In genomic region chrX:8101017-8101416, GRCm38 (mm10) we compare ENCODE assay signal across 8 mouse cellular contexts. TPM values are rescaled to one million over a fixed set of nuclear protein-coding genes. Genes with fewer than 3 reads are reported as not detected.
DNase-seq lines count a peak whose midpoint lies in the region; ATAC-seq lines count a peak whose summit lies in the region.
"Had no signal": no experiment of that assay in that cellular context is flagged by ENCODE, and none has a peak within 500 bp of the region (broad histone marks: within the 10 kb centered on the region; RNA-seq: fewer than 3 reads in every experiment).

No protein-coding gene starts in this region.

- peak; percentile 19 for DNase-seq in thymus, postnatal 14 days
- no peak for DNase-seq in thymus, adult 18-20 months
- peak; percentile 38 to 39 for DNase-seq in layer of hippocampus, adult 8-10 months (ENCODE audit: low spot score in 2 of 2)
- peak; percentile 97 for DNase-seq in midbrain, embryonic 11.5 days (ENCODE audit: low spot score, missing footprints)
- DNase-seq in gastrocnemius, adult 8-10 months (ENCODE audit: low spot score in 2 of 2) = no peak
- no peak for DNase-seq in adrenal gland, adult 2 months

- H3K4me1 ChIP-seq in embryonic facial prominence, embryonic 12.5 days = 0 out of 2 replicates have a peak, but pooled peaks cover 3% of the 10 kb centered on the region
- peaks cover 4% of the 10 kb centered on the region; the same call in 1 of the 2 replicates for H3K4me1 ChIP-seq in midbrain, embryonic 11.5 days (ENCODE audit: control insufficient read depth, insufficient read depth, low read length)

- no peaks in the 10 kb centered on the region for H3K36me3 ChIP-seq in embryonic facial prominence, embryonic 12.5 days
- no peaks in the 10 kb centered on the region for H3K36me3 ChIP-seq in midbrain, embryonic 11.5 days (ENCODE audit: control insufficient read depth, insufficient read depth, low read length)

- H3K27me3 ChIP-seq in embryonic facial prominence, embryonic 12.5 days = no peaks in the 10 kb centered on the region
- H3K27me3 ChIP-seq in midbrain, embryonic 11.5 days (ENCODE audit: control insufficient read depth, insufficient read depth, low read length) = no peaks in the 10 kb centered on the region

- 0 out of 2 replicates have a peak overlapping the region, but pooled peaks have one; percentile 50 for H3K27ac ChIP-seq in embryonic facial prominence, embryonic 12.5 days
- H3K27ac ChIP-seq in midbrain, embryonic 11.5 days (ENCODE audit: low read depth, low read length) = peak overlapping the region; percentile 62; the same call in 1 of the 2 replicates

- H3K9ac ChIP-seq in embryonic facial prominence, embryonic 12.5 days = no peak overlapping the region
- no peak overlapping the region for H3K9ac ChIP-seq in midbrain, embryonic 11.5 days (ENCODE audit: low read length)

- no peaks in the 10 kb centered on the region for H3K9me3 ChIP-seq in embryonic facial prominence, embryonic 12.5 days
- H3K9me3 ChIP-seq in midbrain, embryonic 11.5 days (ENCODE audit: control insufficient read depth, low read length) = no peaks in the 10 kb centered on the region

- no peak overlapping the region for H3K4me3 ChIP-seq in embryonic facial prominence, embryonic 12.5 days
- no peak overlapping the region for H3K4me3 ChIP-seq in midbrain, embryonic 11.5 days (ENCODE audit: low read depth, low read length)
- H3K4me3 ChIP-seq: erythroblast, embryonic 14.5 days had no signal

- no peak for ATAC-seq in embryonic facial prominence, embryonic 12.5 days (ENCODE audit: insufficient number of reproducible peaks, insufficient read depth, low FRiP score, low TSS enrichment)
- peak; percentile 61 for ATAC-seq in midbrain, embryonic 11.5 days (ENCODE audit: low FRiP score)

- 26% methylated on average over 3 of the region's 3 CpGs for WGBS in embryonic facial prominence, embryonic 12.5 days
- 8% methylated on average over 3 of the region's 3 CpGs for WGBS in midbrain, embryonic 11.5 days

- no peak overlapping the region for H3K4me2 ChIP-seq in embryonic facial prominence, embryonic 12.5 days (replicated peaks)
- no peak overlapping the region for H3K4me2 ChIP-seq in midbrain, embryonic 11.5 days

RNA-seq across cellular contexts. Expression of gene Was, which starts 10.7 kb away (rescaled TPM):
- 0.19 and 0.20 TPM in 2 replicates for polyA plus RNA-seq in embryonic facial prominence, embryonic 12.5 days (2016; fragmentation: Nextera tagmentation; extraction: Ambion mirVana)
- total RNA-seq in layer of hippocampus, adult 8-10 months (2022) = 1 to 10 TPM in 3 of 4 experiments, under 1 TPM in 1; 0.83 to 4.5 (median 2.4) TPM
- polyA plus RNA-seq in midbrain, embryonic 11.5 days (2014; fragmentation: Nextera tagmentation; extraction: Ambion mirVana) = 0.26 and 0.34 TPM in 2 replicates
- total RNA-seq in gastrocnemius, adult 8-10 months (2022) = under 1 TPM; 0.15 to 0.54 (median 0.45) TPM
- 1 to 10 TPM; 2.4 to 3.2 TPM for total RNA-seq in adrenal gland, adult 2 months (2021)
- polyA plus RNA-seq in adrenal gland, adult 2 months (2012; rRNA removed) = 2.1 and 2.5 TPM in 2 replicates

RNA-seq across cellular contexts. Expression of gene Suv39h1, which starts 26.5 kb away (rescaled TPM):
- 77.3 and 77.8 TPM in 2 replicates for polyA plus RNA-seq in embryonic facial prominence, embryonic 12.5 days (2016; fragmentation: Nextera tagmentation; extraction: Ambion mirVana)
- total RNA-seq in layer of hippocampus, adult 8-10 months (2022) = 10 to 100 TPM; 18.1 to 28.6 (median 23.6) TPM
- polyA plus RNA-seq in midbrain, embryonic 11.5 days (2014; fragmentation: Nextera tagmentation; extraction: Ambion mirVana) = 80.8 and 82.6 TPM in 2 replicates
- 1 to 10 TPM; 3.5 to 5.0 (median 4.3) TPM for total RNA-seq in gastrocnemius, adult 8-10 months (2022)
- 10 to 100 TPM in 1 of 2 experiments, 1 to 10 TPM in 1; 9.1 to 11.2 TPM for total RNA-seq in adrenal gland, adult 2 months (2021)
- polyA plus RNA-seq in adrenal gland, adult 2 months (2012; rRNA removed) = 4.9 and 5.5 TPM in 2 replicates

RNA-seq across cellular contexts. Expression of gene Wdr13, which starts 31.7 kb away (rescaled TPM):
- 23.1 and 23.6 TPM in 2 replicates for polyA plus RNA-seq in embryonic facial prominence, embryonic 12.5 days (2016; fragmentation: Nextera tagmentation; extraction: Ambion mirVana)
- total RNA-seq in layer of hippocampus, adult 8-10 months (2022) = 100 to 1,000 TPM; 188 to 218 (median 204) TPM
- polyA plus RNA-seq in midbrain, embryonic 11.5 days (2014; fragmentation: Nextera tagmentation; extraction: Ambion mirVana) = 21.9 and 23.4 TPM in 2 replicates
- total RNA-seq in gastrocnemius, adult 8-10 months (2022) = 10 to 100 TPM in 2 of 4 experiments, 1 to 10 TPM in 2; 8.7 to 10.4 (median 9.6) TPM
- total RNA-seq in adrenal gland, adult 2 months (2021) = 10 to 100 TPM; 52.4 to 57.7 TPM
- polyA plus RNA-seq in adrenal gland, adult 2 months (2012; rRNA removed) = 213 and 220 TPM in 2 replicates

RNA-seq across cellular contexts. Expression of gene Rbm3, which starts 44.7 kb away (rescaled TPM):
- polyA plus RNA-seq in embryonic facial prominence, embryonic 12.5 days (2016; fragmentation: Nextera tagmentation; extraction: Ambion mirVana) = 466 and 497 TPM in 2 replicates
- total RNA-seq in layer of hippocampus, adult 8-10 months (2022) = 100 to 1,000 TPM; 111 to 215 (median 130) TPM
- polyA plus RNA-seq in midbrain, embryonic 11.5 days (2014; fragmentation: Nextera tagmentation; extraction: Ambion mirVana) = 439 and 458 TPM in 2 replicates
- total RNA-seq in gastrocnemius, adult 8-10 months (2022) = 100 to 1,000 TPM in 1 of 4 experiments, 10 to 100 TPM in 3; 45.7 to 121 (median 61.8) TPM
- 100 to 1,000 TPM in 1 of 2 experiments, 10 to 100 TPM in 1; 54.5 to 106 TPM for total RNA-seq in adrenal gland, adult 2 months (2021)
- polyA plus RNA-seq in adrenal gland, adult 2 months (2012; rRNA removed) = 28.5 and 30.7 TPM in 2 replicates

Comparison
In these comparisons a context has a peak if more than half of its experiments do, and no peak if none do; other contexts are left out.
1. DNase-seq: peak in thymus, postnatal 14 days (single experiment), layer of hippocampus, adult 8-10 months (2 of 2) and midbrain, embryonic 11.5 days (single experiment); none in thymus, adult 18-20 months (0 of 2), gastrocnemius, adult 8-10 months (0 of 2) and adrenal gland, adult 2 months (single experiment).
2. RNA of gene Wdr13, which starts 31.7 kb away (total RNA-seq): 188 to 218 TPM in layer of hippocampus, adult 8-10 months and 52.4 to 57.7 TPM in adrenal gland, adult 2 months; 8.7 to 10.4 TPM in gastrocnemius, adult 8-10 months; every median in the first group is over 4 times any median in the second.